Mouse (Mus musculus): ENCODE results near the gene Rnf220.

DNA sequence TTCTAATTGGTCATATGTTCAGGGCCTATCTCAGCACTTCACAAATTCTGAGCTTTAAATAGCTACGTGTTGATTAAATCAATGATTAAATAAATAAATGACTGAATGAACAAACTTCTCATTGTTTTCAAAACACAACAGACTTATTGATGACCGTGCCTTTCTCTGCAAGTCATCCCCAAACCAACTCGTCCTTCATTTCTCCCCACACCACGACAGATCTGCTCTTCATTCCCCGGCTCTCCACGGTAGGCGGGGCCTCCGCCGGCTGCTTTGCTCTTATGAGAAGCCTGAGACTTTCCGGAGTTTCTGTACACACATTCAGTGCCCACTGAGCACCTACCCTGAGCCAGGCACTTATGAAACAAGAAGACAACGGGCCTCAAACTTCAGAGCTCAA lies 99.7 kb downstream of the Rnf220 start:
- TF ChIP-seq CTCF (IDR thresholded peaks at IDR 0.05) (no peak), EP300 (IDR thresholded peaks at IDR 0.05) (no peak)

All from lung, postnatal 0 days (tissue).